Mouse (Mus musculus): ENCODE measurements around the gene Tlr9.

The Tlr9 gene

DNA sequence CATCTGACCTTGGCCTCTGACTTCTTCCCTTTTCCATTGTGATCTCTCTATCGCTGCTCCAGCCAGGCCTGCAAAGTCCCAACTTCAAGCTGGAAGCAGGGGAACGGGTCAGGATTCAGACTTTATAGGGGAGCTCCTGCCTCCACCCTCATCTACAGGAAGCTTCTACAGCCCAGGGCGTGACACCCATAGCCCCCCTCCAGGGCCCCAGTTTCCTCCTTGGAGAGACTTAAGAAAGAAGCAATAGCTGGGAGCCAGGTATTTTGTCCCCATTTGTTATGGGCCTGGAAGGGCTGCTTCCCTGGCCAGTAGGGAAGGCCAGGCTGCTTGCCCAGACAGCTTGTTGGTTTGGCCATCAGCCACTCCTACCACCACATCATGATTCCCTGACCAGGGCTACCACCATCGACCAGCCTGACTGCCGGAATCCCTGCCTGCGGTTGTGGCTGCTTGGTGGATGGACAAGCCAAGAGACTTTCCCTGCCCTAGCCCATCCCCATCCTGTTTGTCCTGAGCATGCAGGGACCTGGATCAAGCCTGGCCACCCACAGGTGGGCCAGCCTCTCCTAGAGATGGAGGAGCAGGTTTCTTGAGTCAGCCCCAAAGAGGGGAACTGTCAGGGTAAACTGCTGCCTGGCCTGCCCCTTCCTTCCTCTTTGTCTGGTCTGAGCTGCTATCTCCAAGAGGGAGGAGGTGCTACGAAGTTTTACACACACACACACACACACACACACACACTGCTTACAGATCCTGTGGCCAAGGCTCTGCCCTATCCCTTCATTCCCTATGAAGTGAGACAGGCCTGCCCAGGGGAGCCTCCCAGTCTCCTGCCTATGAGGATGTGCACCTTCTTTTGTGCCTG is 18.2 kb upstream of the Tlr9 start:
- in situ Hi-C loops (cut with MseI, MboI), result no loop called here

- in situ Hi-C loops (cut with MseI, MboI), result no loop called here
Measured at GRCm38 (mm10) chr9:106205713-106206290, 16.6 kb upstream of the Tlr9 start.

DNA sequence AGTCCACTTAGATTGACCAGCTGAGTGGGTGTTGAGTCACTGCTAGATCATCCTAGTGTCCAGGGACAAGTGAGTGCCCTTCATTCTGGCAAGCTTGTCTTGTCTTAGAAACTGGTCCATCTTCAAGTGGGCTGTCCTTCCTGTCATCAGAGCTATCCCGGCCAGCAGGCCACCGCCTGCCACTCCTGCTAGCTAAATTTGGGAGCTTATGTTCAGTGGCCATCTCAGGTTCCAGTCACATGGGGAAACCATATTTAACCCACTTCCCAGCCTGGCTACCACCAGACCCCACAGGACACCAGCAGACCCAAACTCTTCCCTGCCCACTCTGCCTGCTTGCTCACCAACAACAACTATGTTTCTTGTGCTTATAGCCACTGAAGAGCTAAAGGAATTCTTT is 15.9 kb upstream of the Tlr9 start:
- in situ Hi-C loops (cut with MseI, MboI), result no loop called here

DNA sequence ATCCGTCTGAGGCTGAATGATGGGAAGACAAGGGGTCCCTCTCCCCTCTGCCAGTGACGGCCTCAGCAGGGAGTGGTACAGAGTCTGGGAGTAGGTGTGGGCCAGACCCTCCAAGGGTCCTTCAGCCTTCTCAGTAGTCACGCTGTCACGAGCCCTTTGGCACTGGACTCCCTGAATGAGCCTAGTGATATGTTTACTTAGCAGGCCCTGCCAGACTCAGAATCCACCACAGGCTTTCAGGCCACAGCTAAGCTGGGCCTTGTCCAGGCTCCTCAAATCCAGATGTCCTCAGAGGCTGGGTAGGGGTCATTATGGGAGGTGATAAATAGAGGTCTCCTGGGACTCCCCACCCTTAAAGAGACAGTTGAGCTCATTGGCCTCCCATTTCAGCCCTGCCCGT is 14.2 kb upstream of the Tlr9 start:
- in situ Hi-C loops (cut with MseI, MboI), result no loop called here

DNA sequence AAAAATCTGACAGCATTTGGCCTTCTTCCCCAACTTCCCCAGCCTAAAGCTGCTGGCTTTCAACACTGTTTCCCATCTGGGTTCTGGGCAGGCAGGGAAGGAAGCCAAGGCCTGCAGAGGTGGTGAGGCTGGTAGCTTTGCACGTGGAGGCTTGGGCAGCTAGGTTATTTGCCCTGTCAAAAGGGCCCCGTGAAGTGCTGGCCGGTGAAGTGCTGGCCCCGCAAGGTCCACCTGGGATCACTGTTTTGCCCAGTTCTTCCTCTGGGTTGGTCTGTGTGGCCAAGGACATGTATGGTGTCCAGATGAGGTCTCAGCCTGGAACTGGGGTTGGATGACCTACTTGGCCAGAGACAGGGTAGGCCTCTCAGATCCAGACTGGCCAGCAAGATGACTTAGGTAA is 12.4 kb upstream of the Tlr9 start:
- in situ Hi-C loops (cut with MseI, MboI), result no loop called here

- in situ Hi-C loops (cut with MseI, MboI), result no loop called here
Measured at GRCm38 (mm10) chr9:106210853-106211609, 11.4 kb upstream of the Tlr9 start.

GRCm38 (mm10) chr9:106211680-106212593 is 10.5 kb upstream of the Tlr9 start:
- in situ Hi-C loops (cut with MseI, MboI), result no loop called here

DNA sequence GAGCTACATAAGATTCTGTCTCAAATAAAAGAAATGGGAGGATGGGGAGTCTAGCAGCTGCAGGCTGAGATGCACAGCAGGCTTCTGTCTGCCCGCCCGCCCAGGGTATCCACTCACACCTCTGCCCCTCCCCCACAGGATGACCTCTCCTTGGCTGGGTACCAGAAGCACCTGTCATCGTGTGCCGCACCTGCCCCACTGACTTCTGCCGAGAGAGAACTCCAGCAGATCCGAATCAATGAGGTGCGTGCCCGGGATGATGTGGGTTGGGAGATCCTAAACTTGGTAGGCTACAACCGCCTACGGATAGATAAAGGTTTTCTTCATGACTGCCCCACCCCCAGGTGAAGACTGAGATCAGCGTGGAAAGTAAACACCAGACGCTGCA is 9.8 kb upstream of the Tlr9 start:
- in situ Hi-C loops (cut with MseI, MboI), result no loop called here

- in situ Hi-C loops (cut with MseI, MboI), result no loop called here
Measured at GRCm38 (mm10) chr9:106215341-106216125, 6.9 kb upstream of the Tlr9 start.

DNA sequence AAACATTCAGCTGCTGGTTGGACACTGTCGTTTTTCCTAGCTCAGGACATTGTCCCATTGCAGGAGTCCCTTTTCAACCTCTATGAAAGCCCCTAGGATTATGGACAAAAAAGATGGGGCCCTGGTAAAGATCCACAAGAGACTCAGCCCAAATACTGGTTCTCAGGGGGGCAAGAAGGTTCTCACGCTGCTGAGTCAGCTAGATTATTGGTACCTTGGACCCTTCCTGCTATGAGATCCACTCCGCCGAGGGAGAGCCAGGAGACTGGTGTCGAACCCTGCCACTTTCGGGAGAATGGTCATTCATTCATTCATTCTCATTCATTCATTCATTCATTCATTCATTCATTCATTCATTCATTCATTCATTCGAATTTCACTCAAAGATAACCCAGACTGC is 5.4 kb upstream of the Tlr9 start:
- in situ Hi-C loops (cut with MseI, MboI), result no loop called here

DNA sequence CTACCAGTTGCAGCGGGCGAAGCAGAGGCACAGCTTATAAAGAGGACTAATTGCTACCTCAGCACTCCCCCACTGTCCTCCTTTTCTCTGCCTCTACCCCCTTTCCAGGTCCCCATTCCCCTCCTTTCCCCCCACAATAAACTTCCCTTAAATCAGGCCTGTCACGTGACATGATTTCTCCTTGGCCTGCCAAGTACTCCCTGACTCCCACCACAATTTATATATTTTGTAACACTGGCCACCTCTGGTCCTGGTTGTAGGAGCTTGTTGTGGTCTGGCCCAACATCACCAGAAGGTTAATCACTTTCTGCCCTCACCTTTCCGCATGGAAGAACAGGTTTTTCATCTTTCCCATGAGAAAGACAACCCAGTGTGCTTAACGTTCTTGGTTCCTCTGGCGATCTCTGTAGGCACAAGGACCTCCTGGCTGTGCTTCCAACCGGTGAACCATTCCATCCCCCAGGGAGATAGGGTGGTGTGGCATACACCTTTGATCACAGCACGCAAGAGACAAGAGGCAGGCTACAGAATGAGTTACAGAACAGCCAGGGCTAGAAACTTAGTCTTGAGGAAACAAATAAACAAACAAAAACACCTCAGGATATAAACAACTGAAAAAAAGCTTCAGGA is 1.4 kb upstream of the Tlr9 start:
- in situ Hi-C loops (cut with MseI, MboI), result no loop called here

GRCm38 (mm10) chr9:106222994-106223393 is 596 bp downstream of the Tlr9 start:
- in situ Hi-C loops (cut with MseI, MboI), result no loop called here

GRCm38 (mm10) chr9:106225469-106226150 is 3.2 kb downstream of the Tlr9 start:
- in situ Hi-C loops (cut with MseI, MboI), result no loop called here

DNA sequence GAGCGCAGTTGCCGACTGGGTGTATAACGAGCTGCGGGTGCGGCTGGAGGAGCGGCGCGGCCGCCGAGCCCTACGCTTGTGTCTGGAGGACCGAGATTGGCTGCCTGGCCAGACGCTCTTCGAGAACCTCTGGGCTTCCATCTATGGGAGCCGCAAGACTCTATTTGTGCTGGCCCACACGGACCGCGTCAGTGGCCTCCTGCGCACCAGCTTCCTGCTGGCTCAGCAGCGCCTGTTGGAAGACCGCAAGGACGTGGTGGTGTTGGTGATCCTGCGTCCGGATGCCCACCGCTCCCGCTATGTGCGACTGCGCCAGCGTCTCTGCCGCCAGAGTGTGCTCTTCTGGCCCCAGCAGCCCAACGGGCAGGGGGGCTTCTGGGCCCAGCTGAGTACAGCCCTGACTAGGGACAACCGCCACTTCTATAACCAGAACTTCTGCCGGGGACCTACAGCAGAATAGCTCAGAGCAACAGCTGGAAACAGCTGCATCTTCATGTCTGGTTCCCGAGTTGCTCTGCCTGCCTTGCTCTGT is 3.8 kb downstream of the Tlr9 start:
- in situ Hi-C loops (cut with MseI, MboI), result no loop called here

DNA sequence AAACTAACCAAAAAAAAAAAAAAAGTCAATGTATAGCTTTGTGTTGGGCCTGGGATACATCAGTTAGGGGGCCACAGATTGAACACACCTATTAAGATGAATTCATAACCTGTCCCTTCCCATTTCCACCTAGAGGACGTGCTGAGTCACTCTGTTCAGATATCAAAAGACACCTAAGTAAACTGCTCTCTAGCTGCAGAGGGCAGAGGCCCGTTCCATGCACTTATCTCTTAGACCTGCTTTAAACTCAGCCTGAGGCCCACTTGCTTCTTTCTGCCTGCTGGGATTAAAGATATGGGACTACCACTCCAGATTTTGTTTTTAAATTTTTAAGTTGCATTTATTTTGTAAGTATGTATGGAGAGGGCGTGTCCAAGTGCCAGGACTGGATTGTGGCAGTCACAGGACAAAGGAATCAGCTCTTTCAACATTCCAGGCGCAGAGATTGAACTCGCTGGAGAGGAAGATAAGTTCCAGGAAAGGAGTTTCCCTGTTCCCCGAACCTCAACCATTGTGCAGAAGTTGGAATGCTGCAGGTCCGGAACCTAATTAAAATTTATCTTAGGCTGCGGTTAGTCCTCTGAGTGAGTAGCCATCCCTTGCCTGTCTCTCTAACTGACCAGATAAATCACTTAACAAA is 5.5 kb downstream of the Tlr9 start:
- in situ Hi-C loops (cut with MseI, MboI), result no loop called here

DNA sequence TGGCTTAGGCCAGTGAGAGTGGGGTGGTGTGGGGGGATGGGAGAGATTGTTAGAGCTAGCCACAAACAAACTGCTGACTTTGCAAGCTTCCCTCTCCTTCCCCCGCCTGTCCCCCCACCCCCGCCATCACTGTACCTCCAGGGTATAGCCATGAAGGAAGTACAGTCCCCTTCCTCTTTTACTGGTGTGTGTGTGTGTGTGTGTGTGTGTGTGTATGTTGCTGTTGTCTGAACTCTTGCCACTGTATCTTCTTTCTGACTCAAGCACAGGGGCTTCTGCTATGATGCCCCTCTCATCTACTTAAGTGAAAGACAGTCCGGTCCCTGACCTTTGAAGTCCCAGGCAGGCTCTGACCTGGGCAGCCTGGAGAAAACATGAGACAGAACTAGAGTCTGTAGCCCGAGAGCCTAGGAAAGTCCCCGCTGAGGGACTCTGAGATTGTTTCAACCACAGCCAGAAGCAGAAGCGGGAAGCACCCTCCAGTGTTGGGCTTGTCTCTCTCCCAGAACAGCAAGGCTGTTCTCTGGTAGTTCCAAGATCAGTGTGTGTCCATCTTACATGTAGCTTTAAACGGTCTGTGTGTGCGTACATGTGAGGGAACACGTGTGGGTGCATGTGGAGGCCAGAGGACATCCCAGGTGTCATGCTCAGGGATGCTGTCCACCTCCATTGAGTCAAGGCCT is 7.8 kb downstream of the Tlr9 start:
- in situ Hi-C loops (cut with MseI, MboI), result no loop called here

DNA sequence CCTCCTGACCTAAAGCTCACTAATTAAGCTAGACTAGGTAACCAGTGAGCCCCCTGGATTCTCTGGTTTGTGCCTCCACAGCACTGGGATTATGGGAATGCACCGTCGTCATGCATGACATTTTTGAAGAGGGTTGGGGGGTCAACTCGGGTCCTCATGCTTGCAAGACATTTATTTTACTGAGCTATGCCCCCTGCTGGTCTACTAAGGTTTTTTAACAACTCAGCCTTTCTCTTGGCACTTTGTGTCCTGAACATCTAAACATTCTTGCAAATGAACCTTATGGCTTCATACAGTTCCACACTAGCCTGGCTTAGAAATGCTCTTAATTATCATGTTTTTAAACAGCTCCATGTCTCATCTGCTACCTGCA is 8.3 kb downstream of the Tlr9 start:
- in situ Hi-C loops (cut with MseI, MboI), result no loop called here

- in situ Hi-C loops (cut with MseI, MboI), result no loop called here
Measured at GRCm38 (mm10) chr9:106231220-106231619, 8.8 kb downstream of the Tlr9 start.

DNA sequence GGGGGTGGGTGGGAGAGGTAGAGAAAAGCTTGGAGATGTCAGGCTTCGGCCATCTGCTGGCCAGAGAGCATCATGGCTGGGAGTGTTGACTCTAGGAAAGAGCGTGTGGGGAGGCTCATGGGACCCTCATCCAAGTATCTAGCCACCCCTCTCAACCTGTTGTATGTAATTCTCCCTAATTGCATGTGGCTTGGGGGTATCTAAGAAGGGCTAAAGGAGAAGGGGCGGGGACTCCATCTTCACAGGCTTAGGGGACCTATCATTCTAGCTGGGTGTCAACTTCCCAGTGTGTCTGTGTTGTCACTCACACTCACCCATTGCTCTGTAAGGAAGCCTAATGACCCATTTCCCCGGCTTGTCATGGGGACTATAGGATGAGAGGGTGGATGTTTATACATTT is 9.4 kb downstream of the Tlr9 start:
- in situ Hi-C loops (cut with MseI, MboI), result no loop called here

Data from mouse trophoblast stem cell (cell line).